Mouse (Mus musculus): Measurements from ENCODE around the gene Fam161a.

The Fam161a gene

GRCm38 (mm10) chr11:23007481-23008180 is at the start of gene Fam161a:
TSS of gene Fam161a (plus strand) at chr11:23007531.
- DNase-seq (ENCODE audit: low spot score in 2 of 2) = peak; percentile 11 to 23

DNA sequence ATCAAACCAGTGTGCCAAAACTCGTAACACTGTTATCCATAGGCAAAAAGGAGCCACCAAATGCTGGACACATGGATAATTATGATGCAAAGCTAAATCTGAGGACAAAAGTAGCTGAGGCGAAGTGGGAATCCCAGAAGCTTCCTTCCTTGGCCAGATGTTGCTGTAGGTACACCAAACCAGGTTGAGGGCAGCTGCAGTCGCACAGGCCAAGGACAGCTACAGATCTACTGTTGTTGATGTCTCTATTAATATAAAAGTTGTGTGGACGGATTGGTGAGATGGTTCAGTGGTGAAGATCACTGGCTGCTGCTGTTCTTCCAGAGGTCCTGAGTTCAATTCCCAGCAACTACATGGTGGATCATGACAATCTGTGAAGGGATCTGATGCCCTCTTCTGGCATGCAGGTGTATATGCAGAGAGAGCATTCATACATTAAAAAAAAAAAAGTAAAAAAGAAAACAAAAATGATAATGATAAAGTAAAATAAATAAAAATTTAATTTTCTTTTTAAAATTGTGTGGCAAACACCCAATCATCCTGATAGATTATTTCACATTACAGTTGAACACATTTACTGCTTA is 49.4 kb upstream of the Fam161a start:
- no peak for DNase-seq (ENCODE audit: low spot score in 2 of 2)

DNA sequence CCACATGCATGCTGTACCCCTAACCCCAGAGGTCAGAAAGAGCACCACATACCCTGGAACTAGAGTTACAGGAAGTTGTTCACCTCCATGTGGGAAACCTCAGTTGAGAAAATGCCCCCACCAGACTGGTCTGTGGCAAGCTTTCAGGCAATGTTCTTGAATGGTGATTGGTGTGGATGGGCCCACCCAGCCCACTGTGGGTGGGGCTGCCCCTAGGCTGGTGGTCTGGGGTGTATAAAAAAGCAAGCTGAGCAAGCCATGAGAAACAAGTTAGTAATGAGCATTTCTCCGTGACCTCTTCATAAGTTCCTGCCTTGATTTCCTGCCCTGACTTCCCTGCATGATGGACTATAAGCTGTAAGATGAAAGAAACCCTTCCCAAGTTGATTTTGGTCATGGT is 45.2 kb upstream of the Fam161a start:
- no peak for DNase-seq (ENCODE audit: low spot score in 2 of 2)

- DNase-seq (ENCODE audit: low spot score in 2 of 2) = no peak
These were observed 42.9 kb upstream of the Fam161a start for GRCm38 (mm10) chr11:22964401-22964800.

GRCm38 (mm10) chr11:22965503-22965902 is 41.8 kb upstream of the Fam161a start:
- DNase-seq (ENCODE audit: low spot score in 2 of 2) = peak in 1 of 2 experiments; percentile 20

DNA sequence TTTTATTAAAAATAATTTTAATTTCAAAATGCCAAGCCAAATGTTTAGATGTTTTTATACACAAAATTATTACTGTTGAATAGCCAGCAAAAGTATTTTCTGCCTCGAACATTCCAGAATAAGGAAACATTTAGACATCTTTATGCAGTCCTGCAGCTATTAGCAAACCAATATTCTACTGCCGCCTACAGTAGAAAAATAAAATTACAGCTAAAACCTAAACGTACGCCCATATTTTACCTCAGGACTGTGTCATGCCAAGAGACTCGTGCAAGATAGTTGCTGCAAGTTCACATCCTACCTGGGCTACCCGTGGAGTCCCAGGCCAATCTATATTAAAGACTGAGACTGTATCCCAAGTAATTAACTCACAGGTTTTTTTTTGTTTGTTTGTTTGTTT is 37.8 kb upstream of the Fam161a start:
- peak in 1 of 2 experiments; percentile 45 for DNase-seq (ENCODE audit: low spot score in 2 of 2)

DNA sequence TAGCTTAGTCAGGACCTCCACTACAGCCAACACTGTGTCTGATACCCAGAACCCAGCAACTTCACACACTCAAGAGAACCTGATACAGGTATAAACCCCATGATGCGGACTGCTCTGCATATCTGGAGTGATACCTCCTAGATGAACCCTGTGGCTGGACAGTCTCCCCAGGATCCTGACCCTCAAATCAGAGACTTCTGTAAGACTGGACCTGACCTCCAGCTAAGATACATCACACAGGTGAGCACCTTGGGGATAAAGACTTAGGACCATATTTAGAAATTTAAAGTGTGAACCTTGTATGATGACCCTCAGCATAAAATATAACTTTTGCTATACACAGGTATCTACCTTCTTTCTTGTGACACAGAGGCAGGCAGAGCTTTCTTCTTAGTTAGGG is 36.8 kb upstream of the Fam161a start:
- no peak for DNase-seq (ENCODE audit: low spot score in 2 of 2)

GRCm38 (mm10) chr11:22971835-22972709 is 35.3 kb upstream of the Fam161a start, which contains the start of gene Zrsr1:
TSS of gene Zrsr1 (plus strand) at chr11:22972005.
- DNase-seq (ENCODE audit: low spot score in 2 of 2) = peak; percentile 45 to 53

DNA sequence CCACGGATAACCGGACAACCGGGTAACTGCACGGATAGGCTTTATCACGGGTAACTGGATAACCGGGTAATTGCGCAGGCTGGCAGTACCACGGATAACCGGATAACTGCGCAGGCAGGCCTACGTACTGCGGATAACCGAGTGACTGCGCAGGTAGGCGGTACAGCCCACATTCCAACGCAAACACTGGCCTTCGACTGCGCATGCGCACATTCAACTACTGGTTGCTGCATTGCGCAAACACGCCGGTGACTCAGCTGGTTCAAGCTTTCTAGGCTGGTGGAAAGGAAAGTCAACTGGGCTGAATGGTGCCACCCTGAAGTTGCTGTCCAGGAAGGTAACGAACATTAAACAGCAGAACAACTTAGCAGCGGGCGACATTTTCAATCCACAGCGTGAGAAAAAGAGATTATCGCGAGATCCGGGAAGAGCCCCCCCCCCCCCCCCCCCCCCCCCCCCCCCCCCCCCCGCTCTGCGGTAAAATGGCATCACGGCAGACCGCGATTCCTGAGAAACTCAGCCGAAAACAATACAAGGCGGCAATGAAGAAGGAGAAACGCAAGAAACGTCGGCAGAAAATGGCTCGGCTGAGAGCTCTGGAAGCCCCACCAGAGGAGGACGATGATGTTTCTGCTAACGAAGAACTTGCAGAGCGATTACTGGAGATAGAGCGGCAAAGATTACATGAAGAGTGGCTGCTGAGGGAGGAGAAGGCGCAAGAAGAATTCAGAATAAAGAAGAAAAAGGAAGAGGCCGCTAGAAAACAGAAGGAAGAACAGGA is 34.4 kb upstream of the Fam161a start:
- DNase-seq (ENCODE audit: low spot score in 2 of 2) = peak; percentile 66 to 68

GRCm38 (mm10) chr11:22973599-22973998 is 33.7 kb upstream of the Fam161a start:
- DNase-seq (ENCODE audit: low spot score in 2 of 2) = no peak

DNA sequence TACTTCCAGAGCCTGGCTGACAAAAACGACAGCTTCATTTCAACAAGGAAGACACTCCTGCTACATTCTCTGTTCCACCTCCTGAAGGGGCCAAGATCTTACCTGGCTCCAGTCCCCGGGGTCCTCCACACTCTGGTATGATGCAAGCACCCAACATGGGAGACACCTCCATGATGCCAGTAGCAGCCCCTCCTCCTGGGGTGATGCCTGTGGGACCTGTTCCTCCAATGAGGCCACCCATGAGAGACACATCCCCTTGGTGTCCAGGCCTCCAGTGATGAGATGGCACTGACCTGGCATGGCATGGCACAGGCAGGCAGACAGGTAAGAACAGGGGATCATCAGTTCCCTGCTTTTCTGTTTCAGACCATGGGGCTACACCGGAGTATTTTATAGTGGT is 29.1 kb upstream of the Fam161a start:
- no peak for DNase-seq (ENCODE audit: low spot score in 2 of 2)

DNA sequence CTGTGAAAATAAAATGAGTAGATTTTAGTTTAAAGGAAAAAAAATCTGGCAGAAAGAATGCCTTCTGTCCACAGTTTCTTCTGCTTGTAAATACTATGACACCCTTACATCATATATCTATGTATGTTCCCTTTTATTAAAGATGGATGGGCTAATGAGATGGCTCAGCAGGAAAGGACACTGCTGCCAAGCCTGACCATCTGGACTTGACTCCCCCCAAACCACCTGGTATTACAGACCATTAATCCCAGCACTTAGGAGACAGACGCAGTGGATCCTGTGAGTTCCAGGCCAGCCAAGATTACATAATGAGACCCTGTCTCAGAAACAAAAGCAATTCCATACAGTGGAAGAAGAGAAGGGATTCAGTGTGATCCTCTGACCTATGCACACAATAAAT is 28.6 kb upstream of the Fam161a start:
- no peak for DNase-seq (ENCODE audit: low spot score in 2 of 2)

- no peak for DNase-seq (ENCODE audit: low spot score in 2 of 2)
These were observed 28.1 kb upstream of the Fam161a start for GRCm38 (mm10) chr11:22979221-22979620.

DNA sequence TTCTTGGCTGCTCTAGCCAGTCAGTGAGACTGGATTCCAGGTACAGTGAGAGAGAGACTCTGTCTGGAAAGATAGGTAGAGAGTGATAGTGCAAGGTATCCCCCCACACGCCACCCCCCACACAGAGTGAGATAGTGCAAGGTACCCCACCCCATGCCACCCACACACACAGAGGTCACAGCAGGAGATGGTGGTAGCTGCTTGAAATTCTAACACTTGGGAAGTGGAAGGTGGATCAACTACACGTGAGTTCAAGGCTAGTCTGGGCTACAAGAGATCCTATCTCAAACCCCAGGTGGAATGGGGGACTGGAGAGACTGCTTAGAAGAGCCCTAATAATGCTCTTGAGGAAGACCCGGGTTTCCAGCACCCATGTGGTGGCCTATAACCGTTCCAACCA is 26.3 kb upstream of the Fam161a start:
- DNase-seq (ENCODE audit: low spot score in 2 of 2) = no peak

DNA sequence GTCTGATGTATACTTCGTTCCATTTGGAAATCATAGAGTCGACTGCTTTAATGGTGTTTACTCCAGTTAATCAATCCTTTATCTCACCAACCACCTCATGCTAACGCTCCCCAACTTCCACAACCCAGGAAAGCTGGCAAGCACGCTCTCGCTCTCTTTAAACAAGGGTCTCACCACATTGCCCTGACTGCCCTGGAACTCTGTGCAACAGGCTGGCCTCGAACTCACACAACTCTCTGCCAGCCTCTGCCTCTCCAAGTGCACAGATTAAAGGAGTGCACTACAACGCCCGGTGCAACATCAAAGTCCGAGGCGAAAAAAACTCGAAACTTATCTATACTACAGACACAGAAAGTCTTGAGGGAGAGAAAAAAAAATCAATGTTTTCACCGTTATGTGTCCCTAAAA is 25.8 kb upstream of the Fam161a start:
- DNase-seq (ENCODE audit: low spot score in 2 of 2) = peak in 1 of 2 experiments; percentile 12

GRCm38 (mm10) chr11:22981984-22982757 is 25.2 kb upstream of the Fam161a start, which contains the start of the genes Gm28048 and Commd1:
TSS of gene Gm28048 (minus strand) at chr11:22982090.
TSS of gene Commd1 (minus strand) at chr11:22982382.
- peak; percentile 94 to 95 for DNase-seq (ENCODE audit: low spot score in 2 of 2)

- DNase-seq (ENCODE audit: low spot score in 2 of 2) = no peak
These were observed 24.5 kb upstream of the Fam161a start for GRCm38 (mm10) chr11:22982846-22983245.

DNA sequence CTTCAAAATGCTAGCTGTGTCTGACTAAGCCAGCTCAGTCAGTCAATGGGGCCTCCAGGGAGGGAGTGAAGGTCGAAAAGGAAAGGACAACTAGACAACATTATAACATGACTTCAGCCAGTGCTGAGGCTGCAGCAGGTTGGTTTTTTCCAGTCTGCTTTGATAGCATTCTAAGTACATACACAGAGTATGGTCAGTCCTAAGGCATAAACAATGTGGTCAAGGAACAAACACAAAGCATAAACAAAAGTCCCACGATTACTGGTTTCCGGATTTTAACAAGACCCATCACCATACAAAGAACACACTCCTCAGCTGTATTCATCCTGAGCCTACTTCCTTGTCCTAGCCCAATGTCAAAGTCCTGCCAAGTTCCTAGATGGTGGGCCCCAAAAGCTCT is 21.8 kb upstream of the Fam161a start:
- no peak for DNase-seq (ENCODE audit: low spot score in 2 of 2)

GRCm38 (mm10) chr11:22987357-22987756 is 20.0 kb upstream of the Fam161a start:
- peak in 1 of 2 experiments; percentile 75 for DNase-seq (ENCODE audit: low spot score in 2 of 2)

DNA sequence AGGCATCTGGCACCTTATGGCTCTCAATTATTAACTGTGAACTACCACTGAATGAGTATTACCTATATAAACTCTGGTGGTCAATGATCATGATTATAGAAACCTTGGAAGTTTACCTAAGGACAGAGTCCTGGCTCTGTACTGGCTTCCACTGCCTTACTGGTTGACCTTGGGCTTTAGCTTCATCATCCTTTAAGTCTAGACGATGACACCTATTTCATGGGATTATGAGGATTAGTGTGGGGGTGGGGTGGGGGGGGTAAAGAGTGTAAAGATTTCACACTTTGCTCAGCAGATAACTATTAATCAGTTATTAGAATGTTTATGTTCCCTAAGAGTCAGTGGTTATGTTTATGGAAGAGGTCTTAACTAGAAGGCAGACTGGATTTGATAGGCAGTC is 17.5 kb upstream of the Fam161a start:
- no peak for DNase-seq (ENCODE audit: low spot score in 2 of 2)
